Mouse (Mus musculus) T-cell, adult 2 months (primary cell): ENCODE data around the gene Pgls.

Experiments used
- DNase-seq: peaks from one replicate; pipeline ENCODE4 v3.0.0; 2022; ENCODE audit warnings: low spot score

Gene Pgls

DNA sequence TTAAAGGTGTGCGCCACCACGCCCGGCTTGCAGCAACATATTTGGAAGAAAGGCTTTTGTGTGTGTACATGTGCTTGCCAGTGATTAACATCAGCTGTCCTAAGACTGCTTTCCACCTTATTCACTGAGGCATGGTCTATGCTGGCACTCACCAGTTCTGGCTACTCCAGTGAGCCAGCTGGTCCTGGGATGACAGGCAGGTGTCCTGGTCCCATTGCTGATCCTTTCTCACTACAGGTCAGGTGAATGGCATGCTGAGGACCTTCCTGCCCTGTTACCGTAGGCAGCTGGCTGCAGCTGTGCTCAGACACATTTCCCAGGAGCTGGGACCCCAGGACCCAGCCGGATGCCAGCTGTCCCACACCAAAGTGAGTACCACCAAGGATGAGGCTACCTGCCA lies 6.9 kb downstream of the Pgls start:
- no peak for DNase-seq

DNA sequence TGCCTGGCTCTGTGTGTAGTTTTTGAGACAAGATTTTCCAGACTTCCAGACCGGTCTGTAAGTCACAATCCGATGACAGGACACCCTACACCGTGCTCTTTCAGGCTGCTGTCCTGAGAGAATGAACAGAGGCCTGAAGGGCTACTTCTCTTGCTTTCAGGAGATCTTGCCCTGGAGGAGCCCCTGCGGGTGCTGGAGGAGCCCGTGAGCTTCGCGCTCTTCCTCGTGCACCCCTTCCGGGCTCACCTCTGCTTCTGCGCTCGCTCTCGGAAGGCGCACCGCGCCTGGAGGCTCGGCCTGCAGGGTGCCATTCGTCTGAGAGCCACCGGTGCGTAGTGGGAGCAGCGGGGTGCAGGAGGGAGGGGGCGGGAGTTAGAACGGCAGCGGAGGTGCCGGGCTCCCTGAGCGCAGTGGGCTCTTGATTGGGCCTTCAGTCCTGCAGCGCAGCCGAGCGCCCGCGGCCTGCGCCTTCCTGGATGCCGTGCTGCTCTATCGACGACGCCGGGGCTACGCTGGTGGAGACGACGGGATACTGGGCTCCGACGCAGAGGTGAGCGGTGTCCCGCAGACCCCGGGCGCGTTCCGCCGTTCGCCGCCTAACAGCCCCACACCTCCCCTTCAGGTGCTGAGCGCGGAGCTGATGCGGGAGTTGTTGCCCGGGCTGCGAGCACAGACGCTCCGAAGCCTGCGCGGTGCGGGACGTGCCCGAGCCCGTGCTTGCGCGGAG lies 10.1 kb downstream of the Pgls start:
- DNase-seq = peak; percentile 22

DNA sequence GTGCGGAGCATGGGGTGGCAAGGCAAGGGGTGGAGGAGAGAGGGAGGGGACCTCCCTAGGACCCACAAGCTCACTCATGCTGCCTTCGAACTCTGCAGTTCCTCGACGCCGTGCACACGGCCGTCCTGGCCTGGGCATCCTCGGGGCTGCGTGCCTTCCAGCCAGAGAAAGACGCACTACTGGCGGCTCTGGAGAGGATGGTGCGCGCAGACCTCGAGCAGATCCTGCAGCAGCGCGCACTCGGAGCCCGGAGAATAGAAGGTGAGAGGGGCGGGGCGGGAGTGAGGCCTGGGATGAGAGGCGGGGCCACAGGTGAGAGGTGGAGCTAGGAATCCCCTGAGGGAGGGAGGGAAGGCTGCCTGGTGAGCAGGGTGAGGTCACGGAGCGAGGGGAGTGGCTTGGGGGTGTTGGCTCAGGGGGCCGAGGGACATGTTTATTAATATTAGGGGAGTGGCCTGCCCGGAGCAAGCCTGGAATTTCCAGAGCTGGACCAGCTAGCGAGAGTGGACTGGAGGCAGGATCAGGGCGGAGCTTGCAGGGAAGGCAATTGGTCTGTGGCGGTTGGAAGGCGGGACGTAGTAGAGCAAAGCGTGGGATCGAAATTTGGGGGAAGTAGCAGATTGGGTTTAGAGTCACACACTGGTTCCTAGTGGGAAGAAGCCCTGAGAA lies 10.8 kb downstream of the Pgls start:
- no peak for DNase-seq

DNA sequence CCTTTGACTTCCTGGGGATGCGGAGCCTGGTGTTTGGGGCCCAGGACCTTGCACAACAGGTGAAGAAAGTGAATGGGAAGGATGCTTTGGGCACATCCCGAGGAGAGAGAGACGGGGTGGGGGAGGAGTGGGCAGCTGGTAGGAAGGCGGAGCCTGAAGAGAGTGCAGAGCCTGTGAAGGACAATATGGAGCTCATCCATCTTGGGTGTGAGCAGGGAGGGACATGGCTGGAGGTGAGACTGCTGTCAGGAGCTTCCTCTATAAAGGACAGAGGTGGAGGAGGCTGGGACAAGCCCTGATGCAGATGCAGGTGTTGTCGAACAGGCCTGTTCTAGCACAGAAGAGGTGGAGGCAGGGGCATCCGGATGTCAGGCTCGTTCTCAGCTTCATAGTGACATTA lies 12.0 kb downstream of the Pgls start:
- DNase-seq = no peak

DNA sequence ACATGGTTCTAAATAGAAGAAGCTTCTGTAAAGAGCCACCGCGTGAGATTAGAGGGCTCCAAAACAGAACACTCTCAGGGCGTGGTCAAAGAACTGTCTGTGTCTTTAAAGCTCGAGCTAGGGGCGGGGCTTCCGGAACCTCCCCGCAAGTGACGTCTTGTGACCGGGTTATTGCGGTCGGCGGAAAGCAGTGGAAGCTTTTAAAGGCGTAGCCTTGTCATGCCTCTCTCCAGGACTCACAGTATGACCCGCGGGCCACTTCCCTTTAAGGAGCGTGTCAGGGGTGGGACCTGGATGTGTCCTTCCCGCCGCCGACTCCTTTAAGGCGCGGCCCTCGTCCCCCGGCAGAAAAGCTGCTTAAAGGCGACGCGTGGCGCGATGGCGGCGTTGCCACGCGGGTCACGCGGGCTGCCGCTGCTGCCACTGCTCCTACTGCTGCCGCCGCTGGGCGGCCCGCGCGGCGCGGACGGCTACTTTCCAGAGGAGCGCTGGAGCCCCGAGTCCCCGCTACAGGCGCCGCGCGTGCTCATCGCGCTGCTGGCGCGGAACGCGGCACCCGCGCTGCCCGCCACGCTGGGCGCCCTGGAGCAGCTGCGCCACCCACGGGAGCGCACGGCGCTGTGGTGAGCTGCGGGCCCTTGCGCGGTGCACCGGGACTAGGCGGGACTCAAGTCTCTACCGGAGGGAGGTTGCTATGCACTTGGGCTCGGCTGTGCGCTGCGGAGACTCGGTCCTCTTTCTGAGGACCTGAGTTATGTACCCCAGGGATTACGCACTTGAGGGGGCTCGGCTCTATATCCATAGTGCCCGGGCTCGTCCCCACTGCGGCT lies 19.1 kb downstream of the Pgls start, which contains the start of gene Colgalt1:
Gene Colgalt1, plus strand, starts transcription at position 177 of the 830 bp plus-strand sequence.
- DNase-seq = peak; percentile 99

DNA sequence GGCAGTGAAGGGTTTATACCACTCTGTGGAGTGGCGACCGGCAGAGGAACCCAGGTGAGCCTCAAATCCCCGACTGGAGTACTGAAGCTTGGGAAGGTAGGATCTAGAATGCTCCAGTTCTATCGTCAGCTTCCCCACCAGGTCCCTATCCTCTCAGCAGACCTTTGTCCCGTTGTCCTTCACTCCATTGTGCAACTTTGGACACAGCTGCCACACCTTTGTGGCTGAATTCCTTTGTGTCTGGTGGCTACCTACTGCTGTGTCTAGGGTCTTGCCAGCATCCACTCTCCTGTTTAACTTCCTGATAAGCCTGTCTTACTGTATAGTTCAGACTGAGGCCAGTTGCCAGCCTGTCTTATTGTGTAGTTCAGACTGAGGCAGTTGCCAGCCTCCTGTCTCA lies 20.2 kb downstream of the Pgls start:
- no peak for DNase-seq

DNA sequence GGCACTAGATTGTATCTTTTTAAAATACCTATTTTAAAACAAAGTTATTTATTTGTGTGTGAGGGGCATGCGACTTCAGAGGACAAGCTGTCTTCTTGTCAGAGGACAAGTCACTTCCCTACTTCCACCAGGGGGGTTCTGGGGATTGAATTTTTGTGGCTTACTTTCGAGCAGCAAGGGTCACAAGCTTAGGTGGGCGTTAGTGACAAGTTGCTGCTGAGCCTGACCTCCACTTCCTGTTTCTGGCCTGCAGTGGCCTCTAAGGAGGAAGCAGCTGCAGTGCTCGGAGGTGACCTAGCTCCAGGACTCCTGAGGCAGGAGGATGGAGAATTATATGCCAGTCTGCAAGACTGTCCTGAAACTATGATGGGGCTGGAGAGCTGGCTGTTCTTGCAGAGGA lies 21.4 kb downstream of the Pgls start:
- no peak for DNase-seq

DNA sequence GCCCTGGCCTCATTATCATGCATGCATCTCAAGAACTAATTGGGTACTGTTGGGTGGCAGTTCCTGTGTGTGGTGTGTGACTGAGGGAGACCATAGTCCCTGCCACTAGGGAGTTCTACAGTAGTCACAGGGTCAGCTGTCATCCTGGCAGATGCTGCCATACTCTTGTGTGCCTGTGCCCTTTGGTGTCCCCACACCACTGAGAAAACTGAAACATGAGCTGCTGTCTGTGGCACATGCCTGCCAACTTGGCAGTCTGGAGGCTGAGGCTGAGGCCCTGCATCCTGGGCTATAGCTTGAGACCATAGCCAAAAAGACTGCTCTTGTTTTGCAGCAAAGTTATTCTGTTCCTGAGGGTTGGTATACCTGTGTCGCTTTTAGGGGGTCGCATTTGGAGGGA lies 27.8 kb downstream of the Pgls start:
- no peak for DNase-seq

DNA sequence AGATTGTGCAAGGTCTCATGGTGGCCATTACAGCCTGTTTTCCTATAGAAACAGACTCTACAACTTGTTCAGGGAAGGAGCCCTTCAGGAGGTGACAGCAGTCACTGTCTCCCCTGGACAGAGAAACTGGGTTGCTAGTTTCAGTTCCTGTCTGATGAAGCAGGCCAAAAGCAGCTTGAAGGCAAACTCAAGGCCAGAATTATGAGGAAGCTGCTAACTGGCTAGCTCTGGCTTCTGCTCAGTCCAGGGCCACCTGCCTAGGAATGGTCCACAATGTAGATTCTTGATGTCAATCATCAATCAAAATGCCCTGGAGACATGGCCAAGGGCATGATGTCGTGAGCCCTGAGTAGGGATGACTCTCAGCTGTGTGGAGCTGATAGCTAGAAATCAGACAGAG lies 33.1 kb downstream of the Pgls start:
- DNase-seq = no peak

DNA sequence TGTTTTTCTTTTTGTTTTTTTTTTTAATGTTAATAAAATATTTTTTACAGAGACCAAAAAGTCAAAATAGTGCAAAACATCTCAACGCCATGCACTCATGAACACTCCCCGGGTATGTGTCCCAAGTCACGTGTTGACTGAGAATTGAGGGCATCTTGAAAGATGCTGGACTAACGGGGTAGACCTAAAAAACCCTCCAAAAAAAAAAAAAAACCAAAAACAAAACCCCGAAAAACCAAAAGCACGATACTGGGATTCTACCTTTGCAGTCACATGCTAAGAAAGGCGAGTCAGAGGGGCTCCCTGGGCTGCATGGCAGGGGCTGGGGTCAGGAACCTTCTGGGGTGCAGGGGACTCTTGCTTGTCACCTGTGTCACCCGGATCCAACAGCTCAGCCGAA lies 34.8 kb downstream of the Pgls start:
- no peak for DNase-seq

DNA sequence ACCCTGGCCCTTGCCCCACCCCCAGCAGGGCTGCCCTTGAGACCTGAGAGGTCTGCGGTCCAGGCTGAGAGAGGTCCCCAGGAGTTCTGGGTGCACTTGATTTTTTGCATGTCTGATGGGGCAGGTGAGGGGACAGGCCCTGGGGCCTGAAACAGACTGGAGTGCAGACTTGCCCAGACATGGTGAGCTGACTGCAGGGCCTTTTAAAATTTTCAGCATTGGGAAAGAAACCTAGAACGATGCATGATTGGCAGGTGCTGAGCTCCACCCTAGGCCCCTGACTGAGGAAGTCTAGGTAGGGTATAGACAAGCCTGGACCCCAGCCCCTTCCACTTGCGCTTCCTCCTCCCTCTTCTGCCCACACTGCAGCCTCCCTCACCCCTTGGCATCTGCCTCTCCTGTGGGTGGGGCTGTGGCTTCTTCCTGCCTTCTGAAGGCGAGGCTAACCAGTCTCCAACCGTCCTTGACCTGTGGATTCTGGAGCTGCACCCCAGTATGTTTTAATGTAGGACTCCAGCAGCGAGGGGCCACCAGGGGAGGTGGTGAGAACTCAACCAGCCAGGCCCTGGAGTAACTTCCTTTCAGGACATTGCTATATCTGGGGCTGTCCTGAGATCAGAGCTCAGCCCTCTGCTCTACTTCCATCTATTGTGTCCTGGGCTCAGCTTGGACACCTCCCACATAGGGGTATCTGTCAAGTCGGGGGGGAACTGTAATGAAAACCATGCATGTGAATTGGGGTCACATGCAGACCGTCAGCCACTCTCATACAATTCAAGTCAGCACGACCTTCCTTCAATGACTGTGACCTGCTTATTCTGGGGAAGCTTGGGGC lies 35.5 kb downstream of the Pgls start:
- no peak for DNase-seq

DNA sequence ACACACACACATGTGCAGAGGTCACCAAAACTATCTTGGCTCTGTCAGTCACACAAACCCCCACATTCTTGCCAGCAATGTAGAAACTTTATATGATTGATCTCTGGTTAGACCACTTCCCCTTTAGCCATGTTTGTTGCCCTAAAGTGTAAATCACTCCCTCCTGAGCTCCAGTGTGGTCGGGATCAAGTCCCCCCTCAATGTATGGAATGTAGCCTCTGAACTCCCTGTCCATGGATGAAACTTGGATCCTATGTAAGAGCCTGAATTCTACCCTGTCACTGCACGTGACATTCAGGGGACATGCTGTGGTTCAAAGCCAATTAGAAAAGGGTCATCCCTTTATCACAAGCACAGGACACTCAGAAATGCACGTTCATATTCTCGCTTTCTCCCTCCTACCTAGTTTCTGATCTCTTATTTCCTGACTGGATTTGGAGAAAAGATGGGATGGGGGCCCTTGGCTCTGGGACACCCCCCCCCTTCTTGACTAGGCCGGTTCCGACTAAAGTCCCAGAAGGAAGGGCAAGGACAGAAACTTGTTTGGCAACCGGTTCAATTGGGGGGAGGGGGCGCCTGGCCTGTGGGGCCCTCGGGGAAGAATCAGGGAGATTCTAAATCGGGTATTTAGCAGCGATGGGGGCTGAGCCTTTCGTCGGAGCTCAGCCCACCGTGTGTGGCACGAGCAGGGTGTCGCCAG lies 36.6 kb downstream of the Pgls start:
- no peak for DNase-seq

DNA sequence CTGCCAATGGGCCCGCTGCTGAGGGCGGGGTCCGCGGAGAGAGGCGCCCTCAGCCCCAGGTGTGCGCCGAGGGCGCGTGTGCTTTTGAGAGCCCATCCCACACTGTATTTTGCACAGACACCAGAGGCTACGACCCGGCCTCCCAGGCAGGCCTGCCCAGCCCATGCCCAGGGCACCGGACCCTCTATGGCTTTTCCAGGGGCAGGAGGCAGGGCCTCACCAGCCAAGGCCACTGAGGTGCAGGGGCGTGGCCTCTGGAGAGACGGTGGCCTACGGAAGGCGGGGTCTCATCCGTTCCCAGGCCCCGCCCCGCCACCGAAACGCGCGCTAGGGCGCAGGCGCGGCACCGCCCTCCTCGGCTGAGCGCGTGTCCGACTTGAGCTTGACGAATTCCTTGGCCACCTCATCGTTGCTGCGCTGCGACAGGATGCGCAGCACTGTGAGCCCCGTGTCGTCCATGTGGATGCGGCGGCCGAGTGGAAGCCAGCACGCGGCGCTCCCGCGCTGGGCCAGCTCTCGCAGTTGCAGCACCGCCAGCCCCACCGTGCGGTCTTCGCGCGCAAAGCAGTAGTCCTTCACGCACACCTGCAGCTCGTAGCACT lies 37.2 kb downstream of the Pgls start:
- DNase-seq = peak; percentile 88

DNA sequence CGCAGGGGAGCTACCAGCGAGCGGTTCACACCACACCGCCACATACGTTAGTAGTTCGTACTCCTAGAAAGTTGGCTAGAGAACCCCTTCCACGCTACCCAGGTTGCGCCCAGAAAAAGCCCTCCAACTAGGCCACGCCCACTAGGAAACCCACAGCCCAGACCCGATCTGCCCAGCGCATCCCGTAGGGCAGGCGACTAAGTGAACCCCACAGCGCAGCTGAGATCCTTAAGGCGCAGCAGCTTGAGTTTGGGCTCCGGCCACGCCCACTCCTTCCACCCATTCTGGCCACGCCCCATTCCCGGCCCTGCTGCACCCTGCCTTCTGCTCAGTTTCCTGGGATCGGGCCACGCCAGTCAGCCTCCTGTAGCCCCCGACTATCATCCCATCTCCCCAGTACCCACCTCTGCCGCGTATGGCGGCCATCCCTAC lies 37.8 kb downstream of the Pgls start:
- DNase-seq = no peak

DNA sequence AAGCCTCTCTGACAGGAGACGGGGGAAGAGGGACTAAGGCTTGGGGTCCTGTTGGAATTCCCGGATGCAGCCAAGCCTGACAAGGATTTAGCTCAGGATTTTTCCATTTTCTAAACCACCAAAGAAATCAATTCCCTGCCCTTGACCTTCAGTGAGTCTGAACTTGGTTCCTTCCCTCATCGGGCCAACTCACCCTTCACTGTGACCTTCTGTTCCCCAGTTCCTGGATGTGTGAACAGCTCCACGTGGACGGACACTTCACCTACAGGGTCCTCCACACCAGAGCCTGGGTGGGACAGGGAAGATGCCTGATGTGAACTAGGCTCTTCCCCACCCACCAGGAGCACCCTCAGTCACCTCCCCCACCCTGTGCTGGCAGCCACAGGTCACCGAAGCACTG lies 38.8 kb downstream of the Pgls start:
- no peak for DNase-seq

DNA sequence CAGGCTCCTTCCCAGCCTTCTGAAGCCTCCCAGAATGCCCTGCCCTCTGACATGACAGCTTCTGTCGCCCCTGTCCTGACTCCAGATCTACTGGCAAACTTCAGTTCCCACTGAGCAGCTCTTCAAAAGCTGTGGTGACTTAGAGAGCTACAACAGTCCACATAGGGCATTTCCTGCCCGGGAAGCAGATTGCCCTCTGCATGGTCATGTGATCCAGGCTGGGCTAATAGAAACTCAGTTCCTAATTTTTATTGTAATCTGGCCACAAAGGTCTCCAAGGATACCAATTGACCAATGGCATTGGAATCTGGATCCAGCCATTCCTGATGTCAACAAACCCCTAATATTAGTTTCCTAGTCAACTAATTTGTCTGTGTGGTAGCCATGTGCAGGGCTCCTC lies 39.9 kb downstream of the Pgls start:
- no peak for DNase-seq

DNA sequence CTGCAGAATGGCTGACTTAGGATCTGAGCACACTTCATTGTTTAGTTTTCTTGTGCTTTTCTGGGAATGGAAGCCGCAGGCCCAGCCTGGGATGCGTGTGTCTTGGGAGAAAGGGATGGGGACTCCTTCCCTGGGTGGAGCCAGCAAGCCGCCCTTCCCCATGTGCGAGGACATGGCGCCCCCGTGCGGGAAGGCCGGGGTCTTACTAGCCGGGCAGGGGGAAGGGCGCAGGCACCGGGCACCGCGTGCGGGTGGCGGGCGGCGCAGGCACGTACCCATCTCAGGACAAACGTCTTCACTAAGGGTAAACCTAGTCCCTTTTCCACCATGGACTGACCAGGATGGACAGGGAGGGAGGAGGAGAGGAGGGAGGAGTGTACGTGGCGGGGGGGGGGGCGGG lies 41.2 kb downstream of the Pgls start:
- DNase-seq = peak; percentile 58

DNA sequence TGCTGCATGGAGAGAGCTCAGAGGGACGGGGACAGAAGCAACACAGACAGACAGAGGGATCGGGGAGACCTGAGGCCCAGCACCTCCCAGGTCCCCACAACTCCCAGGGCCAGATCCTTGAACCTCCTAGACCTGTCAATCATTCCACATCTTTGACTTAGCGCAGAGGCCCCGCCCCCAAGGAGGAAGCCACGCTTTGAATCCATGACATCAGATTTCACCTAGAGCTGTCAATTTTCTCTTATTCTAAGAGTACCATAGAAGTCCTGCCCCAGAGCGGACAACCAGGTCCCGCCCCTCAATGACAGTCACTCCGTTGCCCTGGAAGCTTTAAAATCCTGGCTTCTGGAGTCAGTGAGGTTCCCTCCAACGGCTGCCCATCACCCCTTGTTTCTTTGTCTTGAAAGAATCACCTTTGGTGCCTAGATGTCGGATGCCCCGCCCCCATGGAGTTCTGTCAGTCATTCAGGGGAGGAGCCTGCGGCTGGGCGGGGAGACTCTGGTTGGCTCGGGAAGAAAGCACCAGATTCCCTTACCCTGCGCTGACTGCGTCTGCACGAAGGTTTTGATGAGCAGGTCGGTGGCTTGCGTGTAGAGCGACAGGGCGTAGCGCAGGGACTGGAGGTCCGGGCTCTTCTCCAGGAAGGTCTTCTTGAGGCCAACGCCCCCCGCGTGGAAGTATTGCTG lies 42.1 kb downstream of the Pgls start:
- peak; percentile 67 for DNase-seq

DNA sequence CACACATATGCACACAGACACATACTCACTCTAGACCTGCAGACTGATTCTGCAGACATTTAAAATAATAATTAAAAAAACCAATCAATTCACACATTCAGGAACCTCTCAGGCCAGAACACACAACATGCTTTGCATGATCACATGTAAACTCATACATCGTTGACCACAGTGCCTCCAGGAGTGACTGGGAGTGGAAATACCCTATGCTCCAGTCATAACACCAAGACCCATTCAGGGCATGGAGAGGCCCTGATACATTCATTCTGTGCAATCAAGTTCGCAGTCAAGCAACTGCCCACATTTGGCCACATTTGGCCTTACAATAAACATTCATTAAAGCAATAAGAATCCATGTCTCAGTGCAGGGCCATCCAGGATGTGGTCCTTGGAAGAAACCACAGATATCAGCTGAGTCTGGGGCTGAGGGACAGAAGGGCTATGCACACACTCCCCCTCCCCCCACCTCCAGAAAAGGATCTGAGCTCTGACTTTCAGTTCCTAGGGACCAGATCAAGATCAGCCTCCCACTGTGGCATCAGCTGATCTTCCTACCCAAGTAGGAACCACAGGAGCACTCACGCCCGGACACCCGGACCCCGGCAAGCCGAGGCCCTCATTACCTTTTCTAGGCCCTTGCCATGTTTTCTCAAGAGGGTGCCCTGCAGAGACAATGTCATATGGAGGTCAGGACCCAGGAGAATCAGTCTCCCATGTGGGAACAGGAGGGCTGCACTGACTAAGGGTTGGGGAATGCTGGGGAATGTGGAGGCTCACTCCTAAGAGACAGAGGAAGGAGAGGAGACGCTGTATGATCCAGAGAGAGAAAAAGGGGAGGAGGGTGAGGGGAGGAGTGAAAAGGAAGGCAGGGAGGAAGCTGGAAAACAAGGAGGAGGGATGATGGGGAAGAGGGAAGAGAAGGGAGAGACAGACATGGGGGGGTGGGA lies 45.4 kb downstream of the Pgls start:
- no peak for DNase-seq
